Mouse (Mus musculus) gastrocnemius, adult 8-10 months (tissue): ENCODE data around the gene Sirt2. TPM values are rescaled to one million over a fixed set of nuclear protein-coding genes. Genes with fewer than 3 reads are reported as not detected.

Experiments
- DNase-seq, 2 experiments: peaks; one replicate each; pipeline ENCODE4 v3.0.0; 2022; ENCODE audit warnings: low spot score in 2 of 2
- total RNA-seq, 4 experiments: library from RNA; stranded (reverse); gene quantifications; 2 replicates each; pipeline ENCODE4 v1.2.4; 2022

Gene Sirt2
- total RNA-seq, 4 experiments from 2014 or later, result 94.9 to 105 (median 96.4) TPM

DNA sequence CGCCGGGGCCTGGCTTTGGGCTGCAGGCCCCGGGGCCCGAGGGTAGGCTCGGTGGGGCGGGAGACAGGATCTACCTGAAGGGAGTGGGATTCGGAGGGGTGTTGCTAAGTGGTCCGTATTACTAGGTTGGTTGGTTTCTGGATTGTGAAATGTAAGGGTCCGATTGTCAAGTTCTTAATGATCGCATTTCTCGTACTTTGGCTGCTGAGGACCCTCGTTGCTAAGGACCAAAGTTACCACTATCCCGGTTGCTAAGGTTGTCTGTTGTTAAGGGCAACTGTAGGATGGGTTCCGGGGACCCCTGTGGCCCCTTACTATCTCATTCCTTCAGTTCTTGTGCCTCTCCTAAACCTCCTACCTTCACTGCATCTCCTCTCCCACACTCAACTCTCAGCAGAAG is 375 bp downstream of the Sirt2 start:
- DNase-seq, result no peak

DNA sequence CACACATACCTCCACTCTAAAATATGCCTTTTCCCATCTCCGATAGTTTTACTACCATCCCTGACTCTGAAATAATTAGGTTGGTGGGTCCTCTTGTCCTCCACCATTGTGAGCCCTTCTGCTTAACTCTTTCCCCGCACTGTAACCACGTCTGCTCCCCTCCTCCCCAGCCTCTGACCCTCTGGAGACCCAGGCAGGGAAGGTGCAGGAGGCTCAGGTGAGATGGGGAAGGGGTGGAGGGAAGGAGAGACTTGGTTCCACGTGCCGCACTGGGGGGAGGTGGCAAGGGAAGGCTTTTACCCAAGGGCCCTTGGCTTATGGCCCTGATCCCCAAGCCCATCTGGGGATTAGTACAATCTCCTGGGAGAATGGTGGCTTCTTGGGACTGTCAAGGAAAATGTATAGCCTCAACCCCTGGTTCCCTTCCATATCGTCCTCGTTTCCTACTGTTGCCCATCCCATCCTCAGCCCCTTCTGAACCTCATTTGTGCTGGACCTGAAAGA is 979 bp downstream of the Sirt2 start, which contains the start of gene Nfkbib:
Gene Nfkbib (minus strand): TSS at position 51 of the 504 bp plus-strand sequence.
- no peak for DNase-seq

DNA sequence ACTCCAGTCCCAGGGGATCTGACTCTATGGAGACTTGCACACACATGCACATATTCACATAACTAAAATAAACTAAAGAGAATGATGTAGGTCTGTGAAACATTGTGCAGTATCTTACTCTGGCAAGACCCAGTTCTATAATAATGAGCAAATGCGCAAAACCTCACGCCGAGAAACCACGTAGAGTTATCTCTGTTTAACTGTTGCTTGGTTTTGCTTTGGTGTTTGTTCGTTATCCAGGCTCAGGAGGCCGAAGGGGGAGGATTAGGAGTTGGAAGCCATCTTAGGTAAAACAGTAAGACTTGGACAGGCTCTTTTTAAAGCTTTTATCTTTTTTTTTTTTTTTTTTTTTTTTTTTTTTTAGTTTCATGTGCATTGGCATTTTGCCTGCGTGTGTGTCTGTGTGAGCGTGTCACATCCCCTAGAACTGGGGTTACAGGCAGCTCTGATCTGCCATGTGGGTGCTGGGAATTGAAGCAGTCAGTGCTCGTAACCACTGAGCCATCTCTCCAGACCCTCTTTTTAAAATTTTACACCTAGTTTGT is 3.0 kb downstream of the Sirt2 start:
- no peak for DNase-seq

DNA sequence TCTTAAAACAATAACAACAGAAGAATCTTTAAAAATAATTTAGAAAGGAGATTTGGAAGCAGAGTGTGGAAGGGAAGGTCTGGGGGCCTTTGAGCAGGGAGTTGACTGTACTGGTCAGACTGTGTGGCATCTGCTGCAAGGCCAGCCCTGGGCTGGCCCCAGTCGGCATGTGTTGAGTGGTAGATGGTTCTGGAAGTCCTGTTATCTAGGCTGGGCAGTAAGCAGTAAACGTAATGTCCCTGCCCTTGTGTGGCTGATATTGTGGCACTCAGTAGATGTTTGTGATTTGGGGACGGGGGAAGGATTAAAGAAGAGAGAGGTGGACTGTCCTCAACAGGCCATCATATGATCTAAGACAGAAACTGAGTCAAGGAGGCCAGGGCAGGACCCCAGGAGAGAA is 3.8 kb downstream of the Sirt2 start:
- DNase-seq, result no peak

DNA sequence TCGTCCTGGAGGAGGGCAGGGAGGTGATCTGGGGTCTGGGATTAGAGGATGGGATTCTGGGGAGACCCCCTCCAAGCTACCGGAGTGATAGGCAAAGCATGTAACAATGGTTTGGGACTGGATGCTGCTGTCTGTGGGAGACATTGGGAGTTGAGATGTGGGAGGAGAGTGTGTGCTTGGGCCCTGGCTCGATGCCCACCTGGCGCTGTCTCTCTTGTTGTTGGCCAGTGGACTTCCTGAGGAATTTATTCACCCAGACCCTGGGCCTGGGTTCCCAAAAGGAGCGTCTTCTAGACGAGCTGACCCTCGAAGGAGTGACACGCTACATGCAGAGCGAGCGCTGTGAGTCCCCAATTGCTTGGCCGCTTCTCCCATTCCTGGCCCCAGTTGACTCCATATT is 5.3 kb downstream of the Sirt2 start:
- no peak for DNase-seq

DNA sequence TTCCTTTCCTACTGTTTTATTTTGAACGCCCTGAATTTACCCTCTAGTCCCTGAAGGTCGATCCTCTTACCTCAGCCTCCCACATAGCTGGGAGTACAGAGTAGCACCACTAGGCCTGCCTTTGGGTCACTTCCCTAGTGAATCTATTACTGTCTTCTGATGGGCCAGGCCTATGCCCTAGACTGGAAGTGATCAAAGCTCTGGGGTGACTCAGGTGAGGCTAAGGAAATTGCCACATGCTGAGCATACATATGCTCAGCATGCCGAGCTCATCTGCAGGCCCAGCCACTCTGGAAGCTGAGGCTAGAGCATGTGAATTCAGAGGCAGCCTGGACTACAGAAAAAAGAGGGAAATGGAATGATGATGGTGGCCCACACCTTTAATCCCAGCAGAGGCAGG is 6.6 kb downstream of the Sirt2 start:
- DNase-seq, result no peak

DNA sequence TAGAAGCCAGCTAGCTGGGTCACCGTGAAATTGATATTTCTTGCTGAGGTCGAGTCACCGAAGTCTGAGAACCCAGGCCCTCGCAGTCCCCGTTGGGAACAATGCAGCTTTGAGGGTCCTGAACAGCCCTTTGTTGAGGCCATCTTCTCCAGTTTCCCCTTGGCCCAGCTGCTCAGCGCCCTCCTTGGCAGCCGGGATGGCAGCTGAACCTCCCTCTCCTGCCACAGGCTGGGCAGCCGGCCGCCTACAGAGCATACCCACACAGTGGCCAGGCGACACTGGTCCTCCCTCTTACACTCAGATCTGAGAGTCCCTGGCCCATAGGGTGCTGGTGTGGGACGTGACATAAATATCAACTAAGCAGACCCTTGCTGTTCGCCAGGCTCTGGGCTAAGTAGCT is 7.6 kb downstream of the Sirt2 start:
- no peak for DNase-seq

DNA sequence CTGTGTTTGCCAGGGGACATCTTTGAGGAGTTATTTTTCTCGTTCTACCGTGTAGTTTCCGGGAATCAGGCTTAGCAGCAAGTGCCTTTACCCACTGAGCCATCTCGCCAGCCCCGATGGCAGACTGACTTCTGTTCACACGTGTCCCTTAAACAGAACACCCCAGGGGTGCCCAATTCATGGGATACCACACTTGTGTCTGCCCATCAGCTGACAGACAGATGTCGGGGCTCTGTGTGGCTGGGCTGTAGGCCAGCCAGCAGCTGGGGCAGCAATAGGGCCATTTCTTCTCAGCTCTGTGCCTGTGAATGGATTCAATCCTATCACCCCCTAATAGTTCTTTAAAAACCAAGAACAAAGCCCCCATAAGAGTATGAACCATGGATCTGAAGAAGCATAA is 8.6 kb downstream of the Sirt2 start:
- no peak for DNase-seq

DNA sequence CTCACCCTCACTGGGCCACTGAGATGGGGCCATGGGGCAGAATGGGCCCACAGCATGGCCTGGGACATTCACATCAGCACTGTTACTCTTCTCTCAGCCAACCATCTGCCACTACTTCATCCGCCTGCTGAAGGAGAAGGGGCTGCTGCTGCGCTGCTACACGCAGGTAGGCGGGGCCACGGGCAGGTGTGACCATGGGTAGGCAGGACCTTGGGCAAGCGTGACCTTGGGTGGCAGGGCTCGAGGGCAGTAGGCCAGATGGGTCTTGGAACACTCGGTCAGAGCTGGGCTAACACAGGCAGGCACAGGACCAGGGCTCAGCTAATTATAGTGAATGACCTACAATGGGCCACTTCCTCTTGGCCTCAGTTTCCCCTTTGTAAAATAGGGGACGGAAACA is 12.3 kb downstream of the Sirt2 start:
- DNase-seq, result no peak

DNA sequence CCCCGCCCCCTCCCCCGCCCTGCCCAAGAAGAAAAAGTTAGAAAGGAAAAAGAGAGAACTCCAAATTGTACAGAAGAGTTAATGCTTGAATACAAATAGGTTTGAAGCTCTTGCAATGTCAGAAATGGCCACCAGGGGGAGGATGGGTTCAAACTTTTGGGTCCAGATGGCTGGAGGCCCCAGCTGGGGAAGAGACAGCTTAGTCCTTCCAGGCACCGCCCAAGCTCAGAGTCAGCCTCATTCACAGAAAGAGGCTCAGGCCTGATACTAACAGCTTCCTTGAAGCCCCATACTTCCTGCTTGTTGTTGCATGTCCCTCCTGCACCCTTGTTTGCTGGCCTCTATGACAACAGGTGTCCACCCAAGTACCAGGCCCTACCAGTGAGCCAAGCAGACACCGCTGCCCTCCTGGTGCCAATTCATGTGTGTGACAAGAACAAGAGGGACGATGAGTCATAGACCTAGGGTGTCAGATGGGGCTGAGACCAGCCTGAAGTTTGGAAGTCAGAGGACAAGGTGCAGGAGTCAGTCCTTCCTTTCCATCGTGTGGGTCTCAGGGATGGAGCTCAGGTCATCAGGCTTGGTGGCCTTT is 13.6 kb downstream of the Sirt2 start:
- peak; percentile 83 to 89 for DNase-seq

DNA sequence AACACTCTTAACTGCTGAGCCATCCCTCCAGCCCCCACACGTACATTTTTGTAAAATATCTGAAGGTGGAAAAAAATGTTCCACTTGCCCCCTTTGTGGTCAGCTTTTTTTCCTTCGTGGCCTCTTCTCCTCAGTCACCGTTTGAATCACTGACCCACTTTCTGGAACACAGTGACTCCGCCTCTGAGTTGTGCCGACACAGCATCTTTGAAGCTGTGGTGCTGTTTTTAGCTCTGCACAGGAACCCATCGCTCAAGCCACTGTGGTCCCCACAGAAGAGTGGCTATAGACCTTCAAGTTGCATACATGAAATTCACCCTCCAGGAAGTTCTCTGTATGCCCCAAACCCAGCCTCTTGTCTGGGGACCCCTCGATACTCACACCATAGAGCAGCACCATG is 14.3 kb downstream of the Sirt2 start:
- DNase-seq, result peak in 1 of 2 experiments; percentile 21

DNA sequence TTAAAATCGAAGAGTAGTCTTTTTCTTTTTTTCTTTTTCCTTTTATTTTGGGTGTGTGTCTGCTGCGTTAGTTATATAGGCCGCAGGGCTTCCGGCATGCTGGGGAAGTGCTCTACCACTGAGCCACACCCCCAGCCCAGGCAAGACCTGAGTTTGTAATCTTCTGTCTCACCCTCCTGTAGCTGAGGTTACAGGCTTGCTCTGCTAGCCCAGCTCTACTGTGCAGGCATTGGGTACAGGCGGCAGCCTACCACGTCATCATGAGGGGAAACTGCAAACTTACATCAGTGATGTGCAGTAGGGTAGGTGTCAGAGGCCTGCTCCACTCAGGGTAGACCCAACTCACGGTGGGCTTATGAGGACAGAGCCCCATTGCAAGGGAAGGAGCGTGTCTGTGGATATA is 14.7 kb downstream of the Sirt2 start:
- no peak for DNase-seq

DNA sequence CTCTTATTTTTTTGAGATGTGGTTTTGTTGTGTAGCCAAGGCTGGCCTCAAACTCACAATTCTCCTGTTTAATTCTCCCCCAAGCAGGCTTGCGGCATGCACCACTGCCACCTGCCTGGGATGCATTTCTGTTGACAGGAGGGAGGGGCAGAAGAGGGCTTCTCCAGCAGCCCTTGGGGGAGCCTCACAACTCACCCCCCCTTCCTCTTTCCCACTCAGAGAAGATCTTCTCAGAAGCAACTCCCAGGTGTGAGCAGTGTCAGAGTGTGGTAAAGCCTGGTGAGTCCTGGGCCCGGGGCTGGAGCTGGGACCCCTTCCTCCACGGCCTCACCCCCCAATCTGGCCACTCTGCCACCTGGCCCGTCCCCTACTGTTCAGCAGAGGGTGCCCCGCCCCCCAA is 18.6 kb downstream of the Sirt2 start:
- DNase-seq, result no peak

DNA sequence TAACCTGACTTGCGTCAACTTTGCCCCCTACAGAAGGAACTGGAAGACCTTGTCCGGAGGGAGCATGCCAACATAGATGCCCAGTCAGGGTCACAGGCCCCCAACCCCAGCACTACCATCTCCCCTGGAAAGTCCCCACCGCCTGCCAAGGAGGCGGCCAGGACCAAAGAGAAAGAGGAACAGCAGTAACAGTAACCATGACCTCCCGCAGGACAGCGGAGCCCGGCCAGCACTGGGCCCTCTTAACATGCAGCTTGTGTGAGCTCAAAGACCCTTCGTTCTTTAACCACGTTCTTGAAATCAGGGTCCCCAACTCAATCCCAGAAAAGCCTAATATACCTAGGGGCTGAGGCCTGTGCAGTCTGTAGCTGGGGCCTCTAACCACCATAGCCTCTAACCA is 21.3 kb downstream of the Sirt2 start:
- no peak for DNase-seq

DNA sequence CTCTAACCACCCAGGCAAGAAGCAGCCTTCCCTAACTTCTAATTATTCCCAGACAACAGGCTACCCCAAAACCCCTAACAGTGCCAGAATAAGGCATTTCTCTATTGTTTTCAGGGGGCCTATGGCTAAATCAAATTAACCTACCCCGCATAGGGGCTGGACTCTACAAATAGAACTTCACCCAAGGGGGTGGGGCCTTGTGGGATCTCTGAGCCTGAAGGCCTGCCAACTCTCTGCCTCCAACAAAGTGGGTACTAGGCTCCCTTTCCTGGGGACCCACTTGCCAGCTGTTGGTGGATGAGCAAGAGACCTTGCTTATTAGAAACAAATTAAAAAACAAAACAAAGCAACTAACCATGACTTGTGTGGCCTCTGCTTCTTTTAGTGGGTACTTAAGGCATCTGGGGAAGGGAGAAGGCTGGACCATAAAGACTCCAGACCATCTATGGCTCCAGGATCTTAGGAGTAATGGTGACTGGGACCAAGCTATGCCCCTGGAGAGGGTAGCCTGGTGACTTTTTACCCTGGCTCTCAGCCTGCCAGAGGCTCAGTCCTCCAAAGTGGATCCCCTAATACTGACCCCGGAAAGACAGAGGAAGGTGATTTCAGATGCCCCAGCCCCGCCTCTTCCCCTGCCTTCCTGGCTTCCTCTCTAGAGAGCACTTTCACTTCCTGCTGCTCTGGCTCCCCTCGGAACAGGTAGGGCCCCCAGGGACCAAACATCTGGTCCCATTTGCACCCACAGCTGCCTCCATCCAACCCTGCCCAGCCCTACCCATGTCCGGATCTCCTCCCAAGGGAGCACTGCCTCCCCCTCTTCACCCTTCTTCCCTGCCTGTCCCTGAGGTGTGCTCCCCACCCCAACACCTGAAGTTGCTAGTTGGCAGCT is 22.0 kb downstream of the Sirt2 start, which contains the start of gene Rinl:
Gene Rinl (plus strand): TSS at position 663 of the 889 bp plus-strand sequence.
- DNase-seq, result no peak

DNA sequence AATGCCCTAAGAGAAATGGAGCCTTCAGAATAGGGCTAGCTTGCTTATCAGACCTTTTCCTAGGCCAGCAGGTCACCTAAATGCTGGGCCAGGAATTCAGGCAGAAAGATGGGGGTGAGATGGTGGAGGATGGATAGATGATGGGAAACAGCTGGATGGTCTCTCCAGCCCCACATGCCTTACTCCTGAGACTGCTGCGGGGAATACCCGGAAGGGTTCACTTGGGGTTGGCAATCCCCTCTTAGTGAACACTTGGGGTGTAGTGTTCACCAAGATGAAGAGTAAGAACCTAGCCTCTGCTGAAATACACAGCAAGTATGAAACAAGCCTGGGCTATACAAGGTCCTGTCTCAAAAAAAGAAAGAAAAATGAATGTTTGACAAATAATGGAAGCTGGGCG is 22.7 kb downstream of the Sirt2 start:
- DNase-seq, result no peak

DNA sequence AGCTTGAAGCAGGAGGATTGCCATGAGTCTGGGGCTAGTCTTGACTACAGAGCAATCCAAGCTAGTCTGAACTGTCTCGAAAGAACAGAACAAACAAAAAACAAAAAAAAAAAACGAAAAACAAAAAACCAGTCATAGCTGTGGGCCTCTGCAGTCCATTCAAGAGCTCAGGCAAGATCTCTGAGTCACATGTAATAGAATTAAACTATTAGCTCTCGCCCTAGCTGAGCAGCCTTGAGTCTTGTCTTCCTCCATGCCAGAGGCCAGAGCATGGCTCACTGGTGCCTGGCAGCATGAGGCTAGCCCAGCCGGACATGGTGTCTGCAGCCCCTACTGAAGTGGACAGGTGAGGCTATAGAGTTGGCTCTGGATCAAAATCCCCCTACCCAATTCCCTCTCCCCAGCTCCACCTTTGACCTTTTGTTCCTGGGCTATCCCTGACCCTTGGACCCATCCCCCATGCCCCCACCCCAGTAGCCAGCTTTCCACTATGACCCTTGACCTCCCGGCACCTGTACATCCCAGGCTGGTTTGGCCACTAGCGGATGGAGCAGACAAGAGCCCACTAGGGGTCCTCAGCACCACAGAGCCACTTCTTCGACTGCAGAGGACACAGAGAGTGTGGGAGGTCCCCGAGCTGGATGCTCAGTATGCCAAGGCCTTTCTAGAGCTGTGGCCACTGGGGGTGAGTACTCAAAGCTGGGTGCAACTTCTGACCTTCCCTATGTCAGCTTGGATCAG is 23.7 kb downstream of the Sirt2 start:
- no peak for DNase-seq

DNA sequence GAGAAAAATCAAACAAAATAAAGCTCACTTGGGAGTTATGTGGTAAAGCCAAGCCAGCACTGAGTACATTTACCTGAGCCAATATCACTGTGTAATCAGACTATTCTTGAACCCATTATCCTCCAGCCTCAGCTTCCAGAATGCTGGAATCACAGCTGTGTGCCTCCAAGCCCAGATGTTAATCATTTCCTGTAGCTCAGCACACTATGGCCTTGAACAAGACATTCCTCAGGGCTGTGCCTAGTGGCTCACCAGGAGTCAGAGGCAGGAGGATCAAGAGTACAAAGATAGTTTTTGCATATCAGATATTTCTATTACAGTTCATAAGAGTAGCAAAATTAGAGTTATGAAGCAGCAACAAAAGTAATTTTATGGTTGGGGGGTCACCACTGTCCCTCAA is 25.2 kb downstream of the Sirt2 start:
- DNase-seq, result no peak

DNA sequence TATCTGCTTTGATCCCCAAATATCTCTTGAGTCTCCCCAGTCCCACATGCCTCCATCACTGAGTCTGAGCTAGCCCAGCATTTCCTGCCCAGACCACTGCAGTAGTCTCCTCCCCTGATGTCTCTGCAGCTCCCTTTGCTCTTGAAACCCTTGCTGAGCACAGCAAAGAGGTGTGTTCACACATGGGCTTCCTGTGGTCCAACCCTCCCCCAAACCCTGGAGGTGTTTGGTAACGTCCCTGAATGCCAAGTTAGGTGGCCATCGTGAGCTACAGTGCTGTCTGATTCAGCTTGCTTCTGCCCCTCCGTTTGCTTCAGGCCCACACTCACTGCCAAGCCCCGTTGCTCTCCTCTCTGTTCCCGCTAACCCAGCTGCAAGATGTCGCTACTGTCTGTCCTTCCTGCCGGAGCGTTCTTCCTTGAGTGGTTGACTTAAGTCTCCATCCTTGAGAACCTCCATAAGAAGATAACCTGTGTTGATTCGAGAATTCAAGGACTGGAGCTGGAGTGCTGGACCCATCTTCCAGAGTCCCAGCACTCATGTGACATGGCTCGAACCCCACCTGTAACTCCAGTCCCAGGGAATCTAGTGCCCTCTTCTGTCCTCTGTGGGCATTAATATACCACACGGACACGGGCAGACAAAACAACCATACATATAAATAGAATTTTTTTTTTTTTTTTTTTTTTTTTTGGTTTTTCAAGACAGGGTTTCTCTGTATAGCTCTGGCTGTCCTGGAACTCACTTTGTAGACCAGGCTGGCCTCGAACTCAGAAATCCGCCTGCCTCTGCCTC is 26.1 kb downstream of the Sirt2 start:
- no peak for DNase-seq

DNA sequence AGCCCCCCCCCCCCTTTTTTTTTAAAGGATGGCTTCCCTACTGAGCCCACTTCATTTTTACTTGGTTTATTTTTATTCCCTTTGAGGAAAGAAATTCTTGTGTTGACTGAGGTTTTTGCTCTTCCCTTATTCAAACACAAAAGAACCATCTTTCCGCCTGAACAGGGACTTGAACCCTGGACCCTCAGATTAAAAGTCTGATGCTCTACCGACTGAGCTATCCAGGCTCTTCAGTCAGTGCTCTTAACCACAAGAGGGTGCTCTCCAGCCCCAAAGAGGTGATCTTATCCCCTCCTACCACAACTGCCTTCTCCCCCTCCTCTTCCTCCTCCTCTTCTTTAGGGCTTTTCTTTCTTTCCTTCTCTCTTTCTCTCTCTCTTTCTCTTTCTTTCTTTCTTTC is 27.3 kb downstream of the Sirt2 start:
- no peak for DNase-seq

DNA sequence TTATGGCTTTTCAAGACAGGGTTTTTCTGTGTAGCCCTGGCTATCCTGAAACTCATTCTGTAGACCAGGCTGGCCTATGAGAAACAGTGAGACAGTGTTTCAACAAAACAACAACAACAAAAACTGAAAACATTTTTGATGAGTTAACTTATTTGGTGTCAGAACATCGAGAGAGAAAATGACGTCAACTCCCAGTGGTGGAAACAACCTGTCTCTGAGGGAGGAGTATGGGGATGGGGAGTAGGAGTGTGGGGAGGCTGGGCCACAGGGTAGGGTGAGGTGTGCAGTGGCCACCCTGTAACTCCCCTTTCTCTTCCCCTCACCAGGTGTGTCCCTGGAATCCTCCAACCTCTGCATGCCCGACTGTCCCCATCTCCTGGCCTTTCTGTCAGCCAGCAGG is 28.0 kb downstream of the Sirt2 start:
- DNase-seq, result no peak
